Mouse (Mus musculus): ENCODE measurements around the gene Slc10a1.

Slc10a1 gene

GRCm38 (mm10) chr12:80968605-80969004 is at the start of gene Slc10a1:
Slc10a1 (minus strand) TSS chr12:80968705.
- no peak for DNase-seq (ENCODE audit: low read depth, low spot score)

GRCm38 (mm10) chr12:81017624-81018023 is 49.1 kb upstream of the Slc10a1 start:
- DNase-seq (ENCODE audit: low read depth, low spot score) = no peak

- no peak for DNase-seq (ENCODE audit: low read depth, low spot score)
These were observed 45.0 kb upstream of the Slc10a1 start for GRCm38 (mm10) chr12:81013496-81013895.

GRCm38 (mm10) chr12:81011994-81012393 is 43.5 kb upstream of the Slc10a1 start:
- no peak for DNase-seq (ENCODE audit: low read depth, low spot score)

GRCm38 (mm10) chr12:81009813-81010212 is 41.3 kb upstream of the Slc10a1 start:
- DNase-seq (ENCODE audit: low read depth, low spot score) = no peak

- DNase-seq (ENCODE audit: low read depth, low spot score) = no peak
These were observed 34.5 kb upstream of the Slc10a1 start for GRCm38 (mm10) chr12:81002841-81003635.

- DNase-seq (ENCODE audit: low read depth, low spot score) = no peak
These were observed 32.4 kb upstream of the Slc10a1 start for GRCm38 (mm10) chr12:81000924-81001323.

GRCm38 (mm10) chr12:80998528-80999221 is 30.2 kb upstream of the Slc10a1 start:
- DNase-seq (ENCODE audit: low read depth, low spot score) = peak; percentile 6

- peak; percentile 6 for DNase-seq (ENCODE audit: low read depth, low spot score)
These were observed 29.1 kb upstream of the Slc10a1 start for GRCm38 (mm10) chr12:80997652-80998051.

- DNase-seq (ENCODE audit: low read depth, low spot score) = no peak
These were observed 26.8 kb upstream of the Slc10a1 start for GRCm38 (mm10) chr12:80995326-80995725.

- DNase-seq (ENCODE audit: low read depth, low spot score) = no peak
These were observed 25.3 kb upstream of the Slc10a1 start for GRCm38 (mm10) chr12:80993773-80994172.

- DNase-seq (ENCODE audit: low read depth, low spot score) = peak; percentile 33
These were observed 24.1 kb upstream of the Slc10a1 start for GRCm38 (mm10) chr12:80992540-80993122.

- no peak for DNase-seq (ENCODE audit: low read depth, low spot score)
These were observed 23.3 kb upstream of the Slc10a1 start for GRCm38 (mm10) chr12:80991806-80992205.

- DNase-seq (ENCODE audit: low read depth, low spot score) = no peak
These were observed 22.5 kb upstream of the Slc10a1 start for GRCm38 (mm10) chr12:80990901-80991445.

GRCm38 (mm10) chr12:80988286-80988685 is 19.8 kb upstream of the Slc10a1 start:
- DNase-seq (ENCODE audit: low read depth, low spot score) = no peak

- no peak for DNase-seq (ENCODE audit: low read depth, low spot score)
These were observed 18.1 kb upstream of the Slc10a1 start for GRCm38 (mm10) chr12:80986628-80987027.

- peak; percentile 29 for DNase-seq (ENCODE audit: low read depth, low spot score)
These were observed 15.2 kb upstream of the Slc10a1 start for GRCm38 (mm10) chr12:80983695-80984094.

- DNase-seq (ENCODE audit: low read depth, low spot score) = peak; percentile 63
These were observed 13.8 kb upstream of the Slc10a1 start for GRCm38 (mm10) chr12:80982326-80982725.

GRCm38 (mm10) chr12:80975939-80976671 is 7.6 kb upstream of the Slc10a1 start:
- DNase-seq (ENCODE audit: low read depth, low spot score) = no peak

- DNase-seq (ENCODE audit: low read depth, low spot score) = no peak
These were observed 3.3 kb upstream of the Slc10a1 start for GRCm38 (mm10) chr12:80971756-80972155.

- no peak for DNase-seq (ENCODE audit: low read depth, low spot score)
These were observed 1.7 kb upstream of the Slc10a1 start for GRCm38 (mm10) chr12:80970181-80970705.

All from brain, adult 2 months (tissue).